Mouse (Mus musculus): ENCODE data around the gene Ubxn4.

DNA sequence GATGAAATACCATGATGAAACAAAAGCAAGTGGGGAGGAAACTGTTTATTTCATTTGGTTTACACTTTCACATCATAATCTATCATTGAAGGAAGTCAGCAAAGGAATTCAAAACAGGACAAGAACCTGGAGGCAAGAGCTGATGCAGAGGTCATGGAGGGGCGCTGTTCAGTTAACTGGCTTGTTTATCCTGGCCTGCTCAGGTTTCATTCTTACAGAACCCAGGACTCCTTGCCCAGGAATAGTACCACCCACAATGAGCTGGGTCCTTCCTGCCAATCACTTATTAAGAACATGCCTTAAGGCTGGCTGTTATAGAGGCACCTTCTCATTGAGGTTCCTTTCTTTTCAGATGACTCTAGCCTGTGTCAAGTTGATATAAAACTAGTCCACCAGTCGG is 49.8 kb upstream of the Ubxn4 start:
- TF ChIP-seq CTCF (conservative IDR thresholded peaks at IDR 0.05; ENCODE audit: low read length): no peak
- TF ChIP-seq POU5F1 (IDR thresholded peaks at IDR 0.05; ENCODE audit: borderline replicate concordance, low read length): no peak
